8 mouse cellular contexts compared by ENCODE assay signal in the genomic region with DNA sequence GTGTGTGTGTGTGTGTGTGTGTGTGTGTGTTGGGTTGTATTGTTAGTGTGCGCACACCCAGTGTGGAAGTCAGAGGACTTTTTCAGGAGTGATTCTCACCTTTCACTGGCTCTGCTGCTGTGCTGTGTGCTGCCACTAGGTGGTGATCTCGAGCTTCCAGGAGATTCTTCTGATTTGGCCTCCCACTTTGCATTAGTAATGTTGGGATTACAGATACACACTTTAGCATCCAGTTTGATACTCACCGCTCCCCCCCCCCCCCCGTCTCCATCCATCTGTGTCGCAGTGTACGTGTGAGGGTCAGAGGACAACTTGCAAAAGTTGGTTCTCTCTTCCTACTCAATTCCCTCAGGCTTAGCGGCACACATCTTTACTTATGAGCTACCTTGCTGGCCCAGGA. TPM values are rescaled to one million over a fixed set of nuclear protein-coding genes. Genes with fewer than 3 reads are reported as not detected.
DNase-seq lines count a peak whose midpoint lies in the region; ATAC-seq and TF ChIP-seq lines count a peak whose summit lies in the region.
"Had no signal": no experiment of that assay in that cellular context is flagged by ENCODE, and none has a peak within 500 bp of the region (broad histone marks: within the 10 kb centered on the region; RNA-seq: fewer than 3 reads in every experiment).

No protein-coding gene starts in this region.

- H3K9me3 ChIP-seq in forebrain, embryonic 15.5 days, result no peaks in the 10 kb centered on the region

- no peak overlapping the region for H3K4me3 ChIP-seq in testis, adult 2 months (ENCODE audit: control insufficient read depth, low read depth, low read length)
- no peak overlapping the region for H3K4me3 ChIP-seq in forebrain, embryonic 15.5 days
- H3K4me3 ChIP-seq: heart, embryonic 13.5 days had no signal

- no peak overlapping the region for H3K4me2 ChIP-seq in forebrain, embryonic 15.5 days (replicated peaks)
- H3K4me2 ChIP-seq: heart, embryonic 13.5 days had no signal

- H3K27ac ChIP-seq in testis, adult 2 months (ENCODE audit: control insufficient read depth, insufficient read depth, low read depth, low read length), result no peak overlapping the region
- H3K27ac ChIP-seq in forebrain, embryonic 15.5 days (replicated peaks), result no peak overlapping the region
- H3K27ac ChIP-seq: heart, embryonic 13.5 days had no signal

- DNase-seq in testis, postnatal 14 days (ENCODE audit: low spot score), result no peak
- DNase-seq in adrenal gland, postnatal 10 days, result peak; percentile 87
- peak; percentile 67 to 86 for DNase-seq in kidney, postnatal 25 days
- peak; percentile 79 for DNase-seq in lung, postnatal 25 days (ENCODE audit: low spot score)
- peak; percentile 71 for DNase-seq in right cerebral cortex, postnatal 14 days

- no peak overlapping the region for H3K9ac ChIP-seq in forebrain, embryonic 15.5 days (replicated peaks)
- H3K9ac ChIP-seq: heart, embryonic 13.5 days had no signal

- no peaks in the 10 kb centered on the region for H3K36me3 ChIP-seq in testis, adult 2 months (ENCODE audit: control insufficient read depth, insufficient read depth, low read length)
- H3K36me3 ChIP-seq in forebrain, embryonic 15.5 days, result no peaks in the 10 kb centered on the region
- H3K36me3 ChIP-seq: heart, embryonic 13.5 days had no signal

- no peak for TF ChIP-seq POLR2A in testis, adult 2 months (IDR thresholded peaks at IDR 0.05; ENCODE audit: control insufficient read depth, low read depth, low read length)

- H3K4me1 ChIP-seq in testis, adult 2 months (ENCODE audit: control insufficient read depth, insufficient read depth, low read length), result no peaks in the 10 kb centered on the region
- H3K4me1 ChIP-seq in forebrain, embryonic 15.5 days, result no peaks in the 10 kb centered on the region
- H3K4me1 ChIP-seq: heart, embryonic 13.5 days had no signal

- 0 out of 2 replicates have a peak, but pooled peaks have one; percentile 35 for ATAC-seq in forebrain, embryonic 15.5 days (replicated peaks)

- peak; percentile 88 for TF ChIP-seq CTCF in testis, adult 2 months (IDR thresholded peaks at IDR 0.05; ENCODE audit: control insufficient read depth, insufficient read depth, insufficient replicate concordance, low read depth, low read length)

- no peaks in the 10 kb centered on the region for H3K27me3 ChIP-seq in testis, adult 2 months (ENCODE audit: control insufficient read depth, insufficient read depth, low read length)
- 0 out of 2 replicates have a peak, but pooled peaks cover 5% of the 10 kb centered on the region for H3K27me3 ChIP-seq in forebrain, embryonic 15.5 days

- WGBS in forebrain, embryonic 15.5 days, result 19% methylated on average over 7 of the region's 7 CpGs

RNA-seq across cellular contexts. Expression of gene Cblc, which starts 6.4 kb away (rescaled TPM):
- polyA plus RNA-seq in testis, adult 2 months (2012; rRNA removed), result 0.82 TPM in 1 of 2 replicates, not detected in the other
- 1 to 10 TPM; 1.8 to 3.2 TPM for total RNA-seq in adrenal gland, postnatal 10 days (2021)
- polyA plus RNA-seq in forebrain, embryonic 15.5 days (2015; fragmentation: Nextera tagmentation; extraction: Ambion mirVana), result not detected in 2 replicates

RNA-seq across cellular contexts. Expression of gene Bcl3, which starts 19.6 kb away (rescaled TPM):
- 4.4 and 5.9 TPM in 2 replicates for polyA plus RNA-seq in testis, adult 2 months (2012; rRNA removed)
- total RNA-seq in adrenal gland, postnatal 10 days (2021), result 10 to 100 TPM; 15.4 to 16.6 TPM
- 1.0 and 1.3 TPM in 2 replicates for polyA plus RNA-seq in forebrain, embryonic 15.5 days (2015; fragmentation: Nextera tagmentation; extraction: Ambion mirVana)

RNA-seq across cellular contexts. Expression of gene Bcam, which starts 32.2 kb away (rescaled TPM):
- polyA plus RNA-seq in testis, adult 2 months (2012; rRNA removed), result 4.5 and 7.5 TPM in 2 replicates
- 10 to 100 TPM; 62.4 to 75.1 TPM for total RNA-seq in adrenal gland, postnatal 10 days (2021)
- 6.8 TPM in 2 replicates for polyA plus RNA-seq in forebrain, embryonic 15.5 days (2015; fragmentation: Nextera tagmentation; extraction: Ambion mirVana)

RNA-seq across cellular contexts. Expression of gene Gm19345, which starts 48.8 kb away (rescaled TPM):
- polyA plus RNA-seq in testis, adult 2 months (2012; rRNA removed), result 0.21 and 0.42 TPM in 2 replicates
- total RNA-seq in adrenal gland, postnatal 10 days (2021), result not detected
- polyA plus RNA-seq in forebrain, embryonic 15.5 days (2015; fragmentation: Nextera tagmentation; extraction: Ambion mirVana), result 7.6 and 8.4 TPM in 2 replicates
- polyA plus RNA-seq: heart, embryonic 13.5 days had no signal

RNA-seq across cellular contexts. Expression of gene Nectin2, which starts 52.7 kb away (rescaled TPM):
- polyA plus RNA-seq in testis, adult 2 months (2012; rRNA removed), result 69.1 and 71.8 TPM in 2 replicates
- total RNA-seq in adrenal gland, postnatal 10 days (2021), result 100 to 1,000 TPM in 1 of 2 experiments, 10 to 100 TPM in 1; 86.7 to 106 TPM
- 42.6 and 45.3 TPM in 2 replicates for polyA plus RNA-seq in forebrain, embryonic 15.5 days (2015; fragmentation: Nextera tagmentation; extraction: Ambion mirVana)
